Mouse (Mus musculus) T-cell, adult 66 days (primary cell): ENCODE data around the gene Hic2. TPM values are rescaled to one million over a fixed set of nuclear protein-coding genes. Genes with fewer than 3 reads are reported as not detected.

Experiments
- total RNA-seq, 2 experiments: library from RNA; stranded (reverse); gene quantifications; 3 replicates in 1 of 2; 4 replicates in 1 of 2; pipeline ENCODE4 v1.2.4; 2023

Gene Hic2
- total RNA-seq = 1 to 10 TPM; 3.0 to 4.1 TPM

DNA sequence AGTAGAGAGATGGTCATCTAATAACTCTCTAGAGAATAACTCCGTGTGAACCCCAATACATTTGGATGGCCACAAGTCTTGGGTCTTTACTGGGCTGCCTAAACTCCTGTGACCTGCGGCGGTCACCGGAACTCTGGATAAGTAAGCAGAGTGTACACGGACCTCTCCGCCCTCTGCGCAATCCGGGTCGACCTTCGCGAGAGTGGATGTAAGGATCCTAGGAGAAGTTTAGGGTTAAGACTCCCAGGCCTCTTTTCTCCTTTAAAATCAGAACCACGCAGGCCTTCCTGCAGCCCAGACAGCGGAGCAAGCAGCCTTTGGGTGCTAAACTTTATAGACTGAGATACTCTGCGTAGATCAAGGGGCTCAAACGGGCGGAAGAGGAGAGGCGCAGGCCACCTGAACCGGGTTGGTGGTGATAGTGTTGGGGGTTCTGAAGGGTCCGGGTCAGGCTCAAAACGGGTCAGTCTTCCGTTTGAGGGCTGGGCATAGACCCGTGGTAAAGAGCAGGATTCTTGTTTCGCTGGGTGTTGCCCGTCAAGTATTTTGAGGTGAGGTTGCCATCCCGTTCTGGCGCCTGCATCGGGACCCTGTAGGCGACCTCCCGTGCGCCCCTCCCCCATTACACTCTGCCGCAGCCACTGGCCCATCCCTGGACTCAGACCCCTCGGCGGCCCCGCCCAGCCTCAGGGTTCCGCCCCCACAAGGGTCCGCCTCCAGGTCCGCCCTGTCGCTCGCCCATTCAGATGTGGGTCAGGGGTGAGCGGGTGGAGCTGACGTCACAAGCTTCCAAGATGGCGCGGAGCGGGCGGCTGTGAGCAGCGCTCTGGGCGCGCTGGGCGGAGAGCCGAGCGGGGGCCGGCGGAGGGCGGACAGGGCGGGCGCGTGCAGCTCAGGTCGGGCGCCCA, at the start of gene Hic2:
Gene Hic2 (plus strand): TSS at position 779 of the 908 bp plus-strand sequence.

DNA sequence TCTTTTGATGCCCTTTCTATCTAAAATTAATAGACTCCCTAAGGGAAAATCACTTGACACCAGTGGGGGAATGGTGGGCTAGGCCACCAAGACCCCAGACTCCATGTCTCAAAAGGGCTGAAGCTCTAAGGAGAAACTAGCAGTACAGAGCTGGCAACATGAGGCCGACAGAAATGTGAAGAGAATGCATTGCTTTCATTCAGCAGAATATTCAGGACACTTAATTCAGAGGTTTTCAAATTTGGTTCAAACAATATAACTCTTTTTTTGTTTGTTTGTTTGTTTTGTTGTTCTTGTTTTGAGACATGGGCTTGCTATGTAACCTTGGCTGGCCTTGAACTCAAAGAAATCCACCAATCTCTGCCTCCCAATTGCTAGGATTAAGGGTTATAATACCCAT, 30.8 kb upstream of the Hic2 start, which contains the start of gene Ube2l3:
Gene Ube2l3 (minus strand): TSS at position 101 of the 400 bp plus-strand sequence.

DNA sequence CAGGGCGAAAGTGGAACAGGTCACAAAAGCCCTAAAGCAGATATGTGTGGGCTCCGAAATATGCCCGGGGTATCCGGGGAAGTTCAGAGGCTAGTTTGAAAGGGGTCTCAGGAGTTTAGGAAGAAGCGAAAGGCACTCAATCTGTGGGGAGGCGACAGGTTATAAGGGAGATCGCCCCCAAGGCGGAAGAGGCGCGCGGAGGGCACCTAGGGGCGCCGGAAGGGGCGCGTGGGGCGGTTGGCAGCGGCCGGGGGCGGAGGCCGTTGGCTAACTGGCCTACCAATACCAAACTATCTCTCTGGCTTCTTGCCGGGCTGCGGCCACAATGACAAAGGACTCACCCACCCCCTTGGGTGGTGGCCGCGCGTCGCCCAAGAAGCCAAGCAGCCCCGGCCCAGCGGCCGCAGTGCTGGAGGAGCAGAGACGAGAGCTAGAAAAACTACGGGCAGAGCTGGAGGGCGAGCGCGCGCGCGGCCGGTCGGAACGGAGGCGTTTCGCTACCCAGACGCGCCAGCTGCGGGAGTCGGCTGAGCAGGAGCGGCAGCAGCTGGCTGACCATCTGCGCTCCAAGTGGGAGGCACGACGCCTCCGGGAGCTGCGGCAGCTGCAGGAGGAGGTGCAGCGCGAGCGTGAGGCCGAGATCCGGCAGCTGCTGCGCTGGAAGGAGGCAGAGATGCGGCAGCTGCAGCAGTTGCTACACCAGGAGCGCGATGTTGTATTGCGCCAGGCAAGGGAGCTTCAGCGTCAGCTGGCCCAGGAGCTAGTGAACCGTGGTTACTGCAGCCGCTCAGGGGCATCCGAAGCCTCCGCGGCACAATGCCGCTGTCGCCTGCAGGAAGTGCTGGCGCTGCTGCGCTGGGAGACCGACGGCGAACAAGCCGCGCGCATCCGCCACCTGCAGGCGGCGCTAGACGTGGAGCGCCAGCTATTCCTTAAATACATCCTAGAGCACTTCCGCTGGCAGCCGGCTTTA, 24.7 kb upstream of the Hic2 start, which contains the start of gene Rimbp3:
Gene Rimbp3 (plus strand): TSS at position 215 of the 973 bp plus-strand sequence.

DNA sequence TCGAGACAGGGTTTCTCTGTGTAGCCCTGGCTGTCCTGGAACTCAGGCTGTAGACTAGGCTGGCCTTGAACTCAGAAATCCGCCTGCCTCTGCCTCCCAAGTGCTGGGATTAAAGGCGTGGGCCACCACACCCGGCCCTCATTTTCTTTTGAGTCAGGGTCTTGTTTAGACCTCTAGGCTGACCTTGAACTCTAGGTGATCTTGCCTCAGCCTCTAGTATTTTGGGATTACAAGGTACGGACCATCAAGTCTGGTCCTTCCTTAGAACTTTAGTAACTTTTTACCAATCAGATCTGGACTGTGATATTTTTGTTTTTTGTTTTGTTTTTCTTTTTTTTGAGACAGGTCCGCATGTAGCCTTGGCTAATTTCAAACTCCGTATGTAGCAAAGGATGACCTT, 42.3 kb downstream of the Hic2 start, which contains the start of gene Tmem191c:
Gene Tmem191c (plus strand): TSS at position 357 of the 400 bp plus-strand sequence.

Other genes starting within 250 kb of the Hic2 start
- 1 to 10 TPM; 2.6 to 4.3 TPM for gene Ypel1, start 163.9 kb upstream of the Hic2 start, total RNA-seq
- 100 to 1,000 TPM; 128 to 139 TPM for gene Ppil2, start 122.3 kb upstream of the Hic2 start, total RNA-seq
- 1 to 10 TPM; 6.9 to 9.6 TPM for gene 2610318N02Rik, start 108.4 kb upstream of the Hic2 start, total RNA-seq
- gene Sdf2l1, start 101.2 kb upstream of the Hic2 start, total RNA-seq = 10 to 100 TPM; 12.5 to 19.3 TPM
- 1 to 10 TPM; 4.2 to 7.8 TPM for gene Ydjc, start 89.0 kb upstream of the Hic2 start, total RNA-seq
- gene Ccdc116, start 86.3 kb upstream of the Hic2 start, total RNA-seq = 1 to 10 TPM; 2.0 to 2.2 TPM
- 100 to 1,000 TPM; 102 to 107 TPM for gene Ube2l3, start 30.9 kb upstream of the Hic2 start, total RNA-seq
- gene Rimbp3, start 25.0 kb upstream of the Hic2 start, total RNA-seq = under 1 TPM; 0.09 to 0.17 TPM
- gene Tmem191c, start 42.5 kb downstream of the Hic2 start, total RNA-seq = 10 to 100 TPM; 29.1 to 30.4 TPM
- gene Serpind1, start 97.8 kb downstream of the Hic2 start, total RNA-seq = not detected
- gene Snap29, start 172.4 kb downstream of the Hic2 start, total RNA-seq = 10 to 100 TPM; 18.6 to 23.2 TPM
- gene Pi4ka, start 172.7 kb downstream of the Hic2 start, total RNA-seq = 100 to 1,000 TPM; 120 to 132 TPM
- gene Crkl, start 218.4 kb downstream of the Hic2 start, total RNA-seq = 10 to 100 TPM; 51.8 to 59.1 TPM